Mouse (Mus musculus) cerebellum, adult 2 months (tissue): ENCODE measurements at regions not wholly inside any gene's neighbourhood (a gene's known extent, or its start where the extent isn't known, plus 50 kb on each side); places are given as distances from the start of the nearest gene placed in this dataset.

Experiments used
- CTCF ChIP-seq: fragments of 200-500 bp; IDR thresholded peaks from 2 replicates; pipeline ENCODE4 v1.5.1; 2011; ENCODE audit warnings: low read depth, mild to moderate bottlenecking, control low read depth, low read length, moderate library complexity, borderline replicate concordance; ENCODE audit not compliant: insufficient read depth
- POLR2A ChIP-seq: fragments of 200-500 bp; IDR thresholded peaks from 2 replicates; pipeline ENCODE4 v1.6.1; 2011; ENCODE audit warnings: low read length, control low read depth, borderline replicate concordance; ENCODE audit not compliant: insufficient read depth

GRCm38 (mm10) chr11:71289490-71289889 lies 59.0 kb upstream of the Nlrp1b start:
- TF ChIP-seq POLR2A (no peak), CTCF (no peak)
